In genomic region chr5:63469701-63470100, GRCm38 (mm10) we compare ENCODE assay signal across 9 mouse cellular contexts.
"Had no signal": no experiment of that assay in that cellular context is flagged by ENCODE, and none has a peak within 500 bp of the region (broad histone marks: within the 10 kb centered on the region; RNA-seq: fewer than 3 reads in every experiment).

No protein-coding gene starts in this region.

- DNase-seq: kidney, adult 2 months; kidney, postnatal 25 days; liver, embryonic 13.5 days; lung, adult 2 months; lung, postnatal 14 days; lung, postnatal 4 days; midbrain, embryonic 14.5 days; right cerebral cortex, postnatal 4 days; thymus, postnatal 36 days had no signal
